8 mouse cellular contexts compared by ENCODE assay signal in the genomic region with DNA sequence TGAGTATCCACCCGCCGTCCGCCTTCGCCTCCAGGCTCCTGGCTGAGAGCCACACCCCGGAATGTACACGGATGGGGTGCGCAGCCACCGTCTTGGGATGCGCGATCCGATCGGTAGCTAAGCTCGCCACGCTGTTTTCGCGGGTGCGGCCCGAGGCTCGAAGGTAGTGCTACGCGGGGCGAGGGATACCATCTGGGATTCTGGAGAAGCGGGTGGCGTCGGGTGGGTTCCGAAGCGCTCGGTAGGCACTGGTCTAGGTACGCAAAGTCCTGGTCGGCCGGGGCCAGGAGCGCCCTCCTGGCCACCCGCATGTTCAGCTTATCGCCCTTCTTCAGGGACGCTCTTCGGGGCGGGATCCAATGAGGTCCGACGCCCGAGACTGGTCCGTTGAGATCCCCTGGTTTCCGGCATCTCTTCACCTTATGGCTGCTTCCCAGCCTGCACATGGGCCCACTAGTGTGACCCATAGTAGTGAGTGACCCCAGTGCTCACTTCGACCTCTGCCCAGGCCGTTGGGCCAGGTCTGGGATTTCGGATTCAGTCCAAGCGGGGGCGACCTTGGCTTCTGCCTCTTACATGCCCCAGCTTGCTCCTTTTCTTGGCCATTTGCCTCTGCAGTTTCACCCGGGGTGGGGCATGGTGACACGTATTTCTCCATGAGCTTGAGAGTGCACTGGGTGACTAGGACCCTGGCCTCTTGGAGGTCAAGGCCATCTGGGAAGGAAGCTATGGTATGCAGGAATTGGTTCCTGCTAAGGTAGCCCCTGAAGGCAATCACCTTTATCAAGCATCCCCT. TPM values are rescaled to one million over a fixed set of nuclear protein-coding genes. Genes with fewer than 3 reads are reported as not detected.
DNase-seq lines count a peak whose midpoint lies in the region; ATAC-seq lines count a peak whose summit lies in the region.

No protein-coding gene starts in this region.

- peak; percentile 74 for ATAC-seq in erythroid progenitor cell, adult 5-6 weeks (replicated peaks; ENCODE audit: low FRiP score, poor library complexity, severe bottlenecking)
- ATAC-seq in megakaryocyte progenitor cell, adult 5-6 weeks (replicated peaks; ENCODE audit: poor library complexity) = peak; percentile 30

- peak; percentile 71 to 77 for DNase-seq in urinary bladder, adult 18-20 months (ENCODE audit: low spot score in 2 of 2)
- DNase-seq in urinary bladder, adult 2 months (ENCODE audit: low spot score) = no peak
- DNase-seq in heart, postnatal 36 days = peak; percentile 64 to 74
- DNase-seq in kidney, postnatal 4 days = peak; percentile 42 to 50
- no peak for DNase-seq in natural killer cell, adult 2 months (ENCODE audit: low spot score in 2 of 2)
- DNase-seq in thymus, adult 18-20 months = no peak

- intact Hi-C loops in heart, postnatal 36 days (cut with DNase I) = no loop called here

RNA-seq across cellular contexts. Expression of gene Crip2, which starts 0.8 kb away (rescaled TPM):
- polyA plus RNA-seq in urinary bladder, adult 2 months (2012; rRNA removed) = 303 and 339 TPM in 2 replicates
- total RNA-seq in erythroid progenitor cell, adult 5-6 weeks (2015; ENCODE audit: low replicate concordance) = 22.7 and 54.1 TPM in 2 replicates
- 16.0 and 29.5 TPM in 2 replicates for total RNA-seq in erythroid progenitor cell, adult 5-6 weeks (2017; ENCODE audit: low replicate concordance)
- 1,000 to 10,000 TPM; 1,482 to 1,552 TPM for total RNA-seq in heart, postnatal 36 days (2021)
- total RNA-seq in megakaryocyte progenitor cell, adult 5-6 weeks (2015) = 0.77 and 1.1 TPM in 2 replicates
- 0.57 and 1.2 TPM in 2 replicates for total RNA-seq in megakaryocyte progenitor cell, adult 5-6 weeks (2017)

RNA-seq across cellular contexts. Expression of gene Crip1, which starts 5.3 kb away (rescaled TPM):
- polyA plus RNA-seq in urinary bladder, adult 2 months (2012; rRNA removed) = 805 and 1,244 TPM in 2 replicates
- total RNA-seq in erythroid progenitor cell, adult 5-6 weeks (2015; ENCODE audit: low replicate concordance) = 106 and 143 TPM in 2 replicates
- 93.8 and 176 TPM in 2 replicates for total RNA-seq in erythroid progenitor cell, adult 5-6 weeks (2017; ENCODE audit: low replicate concordance)
- 100 to 1,000 TPM; 190 to 198 TPM for total RNA-seq in heart, postnatal 36 days (2021)
- total RNA-seq in megakaryocyte progenitor cell, adult 5-6 weeks (2015) = 139 and 158 TPM in 2 replicates
- total RNA-seq in megakaryocyte progenitor cell, adult 5-6 weeks (2017) = 126 and 150 TPM in 2 replicates

RNA-seq across cellular contexts. Expression of gene Tedc1, which starts 15.4 kb away (rescaled TPM):
- 1.3 TPM in 2 replicates for polyA plus RNA-seq in urinary bladder, adult 2 months (2012; rRNA removed)
- total RNA-seq in erythroid progenitor cell, adult 5-6 weeks (2015; ENCODE audit: low replicate concordance) = 11.3 and 18.7 TPM in 2 replicates
- 18.9 and 38.9 TPM in 2 replicates for total RNA-seq in erythroid progenitor cell, adult 5-6 weeks (2017; ENCODE audit: low replicate concordance)
- total RNA-seq in heart, postnatal 36 days (2021) = under 1 TPM; 0.19 to 0.49 TPM
- total RNA-seq in megakaryocyte progenitor cell, adult 5-6 weeks (2015) = 5.2 and 5.3 TPM in 2 replicates
- total RNA-seq in megakaryocyte progenitor cell, adult 5-6 weeks (2017) = 14.6 and 17.8 TPM in 2 replicates

RNA-seq across cellular contexts. Expression of gene Mta1, which starts 42.7 kb away (rescaled TPM):
- polyA plus RNA-seq in urinary bladder, adult 2 months (2012; rRNA removed) = 43.1 and 55.5 TPM in 2 replicates
- 27.2 and 40.4 TPM in 2 replicates for total RNA-seq in erythroid progenitor cell, adult 5-6 weeks (2015; ENCODE audit: low replicate concordance)
- total RNA-seq in erythroid progenitor cell, adult 5-6 weeks (2017; ENCODE audit: low replicate concordance) = 17.6 and 21.6 TPM in 2 replicates
- total RNA-seq in heart, postnatal 36 days (2021) = 10 to 100 TPM; 48.7 to 56.4 TPM
- 61.2 and 66.3 TPM in 2 replicates for total RNA-seq in megakaryocyte progenitor cell, adult 5-6 weeks (2015)
- 32.4 TPM in 2 replicates for total RNA-seq in megakaryocyte progenitor cell, adult 5-6 weeks (2017)

RNA-seq across cellular contexts. Expression of gene Tmem121, which starts 44.9 kb away (rescaled TPM):
- polyA plus RNA-seq in urinary bladder, adult 2 months (2012; rRNA removed) = 0.69 and 0.98 TPM in 2 replicates
- not detected in 2 replicates for total RNA-seq in erythroid progenitor cell, adult 5-6 weeks (2015; ENCODE audit: low replicate concordance)
- total RNA-seq in erythroid progenitor cell, adult 5-6 weeks (2017; ENCODE audit: low replicate concordance) = not detected in 2 replicates
- total RNA-seq in heart, postnatal 36 days (2021) = not detected
- 0.17 TPM in 1 of 2 replicates, not detected in the other for total RNA-seq in megakaryocyte progenitor cell, adult 5-6 weeks (2015)
- 0.12 TPM in 1 of 2 replicates, not detected in the other for total RNA-seq in megakaryocyte progenitor cell, adult 5-6 weeks (2017)

Comparison
In these comparisons a context has a peak if more than half of its experiments do, and no peak if none do; other contexts are left out.
1. DNase-seq: peak in urinary bladder, adult 18-20 months (2 of 2), heart, postnatal 36 days (2 of 2) and kidney, postnatal 4 days (2 of 2); none in urinary bladder, adult 2 months (single experiment), natural killer cell, adult 2 months (0 of 2) and thymus, adult 18-20 months (0 of 2).
2. RNA of gene Crip2, which starts 0.8 kb away (total RNA-seq): 1,482 to 1,552 TPM in heart, postnatal 36 days; 16.0 to 54.1 TPM in erythroid progenitor cell, adult 5-6 weeks and 0.57 to 1.2 TPM in megakaryocyte progenitor cell, adult 5-6 weeks; every median in the first group is over 10 times any median in the second.
3. RNA of gene Tedc1, which starts 15.4 kb away (total RNA-seq): 11.3 to 38.9 TPM in erythroid progenitor cell, adult 5-6 weeks and 5.2 to 17.8 TPM in megakaryocyte progenitor cell, adult 5-6 weeks; 0.19 to 0.49 TPM in heart, postnatal 36 days; every median in the first group is over 4 times any median in the second.